Mouse (Mus musculus) forebrain, embryonic 16.5 days (tissue): ENCODE measurements around the gene Dbx1. TPM values are rescaled to one million over a fixed set of nuclear protein-coding genes. Genes with fewer than 3 reads are reported as not detected.

Source experiments
- ATAC-seq: fragments of 200-750 bp; cut with Nextera tagmentation; 2 replicates; pipeline ENCODE4 v1.8.0; 2017; ENCODE audit warnings: mild to moderate bottlenecking, moderate library complexity
- H3K27ac ChIP-seq: fragments of 300-500 bp; sonication (generic); 2 replicates; pipeline ENCODE4 v1.5.1; 2014; ENCODE audit warnings: low read length, control low read depth
- H3K27me3 ChIP-seq: fragments of 300-500 bp; sonication (generic); replicated peaks from 2 replicates; pipeline ENCODE4 v1.6.1; 2014; ENCODE audit warnings: low read length; ENCODE audit not compliant: control insufficient read depth, insufficient read depth
- H3K36me3 ChIP-seq: fragments of 300-500 bp; sonication (generic); 2 replicates; pipeline ENCODE4 v1.6.1; 2014; ENCODE audit not compliant: control insufficient read depth, insufficient read depth
- H3K4me1 ChIP-seq: fragments of 300-500 bp; sonication (generic); replicated peaks from 2 replicates; pipeline ENCODE4 v1.6.1; 2014; ENCODE audit warnings: low read length; ENCODE audit not compliant: control insufficient read depth, insufficient read depth
- H3K4me2 ChIP-seq: fragments of 300-500 bp; sonication (generic); 2 replicates; pipeline ENCODE4 v1.6.1; 2014; ENCODE audit warnings: mild to moderate bottlenecking, low read length, control low read depth
- H3K4me3 ChIP-seq: fragments of 300-500 bp; sonication (generic); replicated peaks from 2 replicates; pipeline ENCODE4 v1.5.1; 2014; ENCODE audit warnings: mild to moderate bottlenecking, low read length, control low read depth
- H3K9ac ChIP-seq: fragments of 300-500 bp; sonication (generic); replicated peaks from 2 replicates; pipeline ENCODE4 v1.6.1; 2014; ENCODE audit warnings: low read depth, low read length, control low read depth
- H3K9me3 ChIP-seq: fragments of 300-500 bp; sonication (generic); 2 replicates; pipeline ENCODE4 v1.6.1; 2016; ENCODE audit warnings: low read length; ENCODE audit not compliant: control insufficient read depth
- WGBS: fragments of 180-500 bp; shearing (Covaris S2); extraction: QIAGEN DNeasy Blood & Tissue Kit; methylation state at CpG from one replicate; pipeline ENCODE4 v1.1.7; 2014; 5-methylcytosine and 5-hydroxymethylcytosine counted together
- polyA plus RNA-seq: library from polyadenylated mRNA; unstranded; fragments of >200 nt; fragmentation: Nextera tagmentation; extraction: Ambion mirVana; gene quantifications from 2 replicates; pipeline ENCODE4 v1.2.1, GENCODE M21; 2015

Gene Dbx1
- polyA plus RNA-seq = 0.54 and 0.83 TPM in 2 replicates

GRCm38 (mm10) chr7:49636491-49637115 is at the start of gene Dbx1:
Gene Dbx1 (minus strand): TSS chr7:49636849.
- under 1% methylated on average over 33 of the region's 33 CpGs for WGBS
- no peak within 1 kb of the TSS for H3K9ac ChIP-seq

GRCm38 (mm10) chr7:49678826-49679377 is 42.3 kb upstream of the Dbx1 start:
- no peak overlapping the region for H3K4me2 ChIP-seq

More at GRCm38 (mm10) chr7:49636491-49637115, at the start of gene Dbx1:
- Histone ChIP-seq H3K27me3 (peaks cover 66% of the 10 kb centered on the region), H3K4me1 (peaks cover 23% of the 10 kb centered on the region), H3K4me3 (no peak within 1 kb of the TSS), H3K4me2 (no peak within 1 kb of the TSS), H3K36me3 (no peaks in the 10 kb centered on the region), H3K27ac (no peak within 1 kb of the TSS), H3K9me3 (no peaks in the 10 kb centered on the region)
- ATAC-seq = peak; percentile 6; the same call in 1 of the 2 replicates

GRCm38 (mm10) chr7:49678100-49678825 is 41.6 kb upstream of the Dbx1 start:
- H3K36me3 ChIP-seq = no peaks in the 10 kb centered on the region
- 1% methylated on average over 22 of the region's 22 CpGs for WGBS
- no peak overlapping the region for H3K4me3 ChIP-seq
- no peak for ATAC-seq
- H3K27ac ChIP-seq = no peak overlapping the region
- H3K4me2 ChIP-seq = no peak overlapping the region
- H3K4me1 ChIP-seq = no peaks in the 10 kb centered on the region
- H3K27me3 ChIP-seq = peaks cover 64% of the 10 kb centered on the region
- no peaks in the 10 kb centered on the region for H3K9me3 ChIP-seq
- no peak overlapping the region for H3K9ac ChIP-seq

More at GRCm38 (mm10) chr7:49678826-49679377, 42.3 kb upstream of the Dbx1 start:
- peaks cover 68% of the 10 kb centered on the region for H3K27me3 ChIP-seq
- H3K27ac ChIP-seq = no peak overlapping the region
- no peaks in the 10 kb centered on the region for H3K4me1 ChIP-seq
- H3K9ac ChIP-seq = no peak overlapping the region
- no peaks in the 10 kb centered on the region for H3K36me3 ChIP-seq
- no peak overlapping the region for H3K4me3 ChIP-seq
- no peak for ATAC-seq
- WGBS = 6% methylated on average over 9 of the region's 9 CpGs
- no peaks in the 10 kb centered on the region for H3K9me3 ChIP-seq

- H3K4me1 ChIP-seq = no peaks in the 10 kb centered on the region
- H3K27ac ChIP-seq = no peak overlapping the region
- WGBS = 3% methylated on average over 9 of the region's 9 CpGs
- H3K4me2 ChIP-seq = no peak overlapping the region
- peaks cover 53% of the 10 kb centered on the region for H3K27me3 ChIP-seq
- no peaks in the 10 kb centered on the region for H3K9me3 ChIP-seq
- H3K9ac ChIP-seq = no peak overlapping the region
- no peak overlapping the region for H3K4me3 ChIP-seq
- H3K36me3 ChIP-seq = no peaks in the 10 kb centered on the region
- ATAC-seq = no peak
Measured at GRCm38 (mm10) chr7:49677166-49677565, 40.5 kb upstream of the Dbx1 start.

GRCm38 (mm10) chr7:49676627-49677026 is 40.0 kb upstream of the Dbx1 start:
- ATAC-seq = no peak
- Histone ChIP-seq H3K9ac (no peak overlapping the region), H3K4me1 (no peaks in the 10 kb centered on the region), H3K36me3 (no peaks in the 10 kb centered on the region), H3K4me3 (no peak overlapping the region), H3K27ac (no peak overlapping the region), H3K4me2 (no peak overlapping the region), H3K9me3 (no peaks in the 10 kb centered on the region), H3K27me3 (peaks cover 48% of the 10 kb centered on the region)
- WGBS = 20% methylated on average over 5 of the region's 5 CpGs

GRCm38 (mm10) chr7:49668260-49668857 is 31.7 kb upstream of the Dbx1 start:
- Histone ChIP-seq H3K27ac (no peak overlapping the region), H3K36me3 (no peaks in the 10 kb centered on the region), H3K4me3 (no peak overlapping the region), H3K9me3 (no peaks in the 10 kb centered on the region), H3K27me3 (peaks cover 16% of the 10 kb centered on the region; the same call in 1 of the 2 replicates), H3K4me1 (no peaks in the 10 kb centered on the region), H3K4me2 (no peak overlapping the region), H3K9ac (no peak overlapping the region)
- 79% methylated on average over 13 of the region's 13 CpGs for WGBS
- ATAC-seq = no peak

GRCm38 (mm10) chr7:49663575-49663974 is 26.9 kb upstream of the Dbx1 start:
- 82% methylated on average over 3 of the region's 3 CpGs for WGBS
- Histone ChIP-seq H3K4me3 (no peak overlapping the region), H3K36me3 (no peaks in the 10 kb centered on the region), H3K27me3 (peaks cover 36% of the 10 kb centered on the region), H3K9ac (no peak overlapping the region), H3K4me2 (no peak overlapping the region), H3K9me3 (no peaks in the 10 kb centered on the region), H3K4me1 (peaks cover 5% of the 10 kb centered on the region), H3K27ac (no peak overlapping the region)
- ATAC-seq = no peak

- 5% methylated on average over 7 of the region's 7 CpGs for WGBS
- Histone ChIP-seq H3K9ac (no peak overlapping the region), H3K27me3 (peaks cover 37% of the 10 kb centered on the region), H3K36me3 (no peaks in the 10 kb centered on the region), H3K4me3 (no peak overlapping the region), H3K27ac (no peak overlapping the region), H3K4me1 (peaks cover 5% of the 10 kb centered on the region), H3K4me2 (no peak overlapping the region), H3K9me3 (no peaks in the 10 kb centered on the region)
- no peak for ATAC-seq
Measured at GRCm38 (mm10) chr7:49662492-49663026, 25.9 kb upstream of the Dbx1 start.
